Mouse (Mus musculus): Measurements from ENCODE around the gene Lysmd4. TPM values are rescaled to one million over a fixed set of nuclear protein-coding genes. Genes with fewer than 3 reads are reported as not detected.

Gene Lysmd4
- polyA plus RNA-seq, 1 experiment from 2014 or later = 11.9 TPM

- no peaks in the 10 kb centered on the region for H3K4me1 ChIP-seq
- H3K27ac ChIP-seq = no peak overlapping the region
- H3K36me3 ChIP-seq = no peaks in the 10 kb centered on the region
- H3K9me3 ChIP-seq = no peaks in the 10 kb centered on the region
- H3K4me2 ChIP-seq = no peak overlapping the region
- no peaks in the 10 kb centered on the region for H3K27me3 ChIP-seq (replicated peaks)
- H3K4me3 ChIP-seq (replicated peaks) = no peak overlapping the region
- 56% methylated on average over 4 of the region's 4 CpGs for WGBS
- H3K9ac ChIP-seq = no peak overlapping the region
- ATAC-seq (ENCODE audit: insufficient read depth, low FRiP score, low read depth) = peak; percentile 43; the same call in 1 of the 2 replicates
Observed at GRCm38 (mm10) chr7:67211971-67212370, 10.4 kb upstream of the Lysmd4 start.

GRCm38 (mm10) chr7:67213589-67213988, 8.8 kb upstream of the Lysmd4 start:
- Histone ChIP-seq H3K9me3 (no peaks in the 10 kb centered on the region), H3K4me3 (replicated peaks) (no peak overlapping the region), H3K36me3 (no peaks in the 10 kb centered on the region), H3K27me3 (replicated peaks) (no peaks in the 10 kb centered on the region), H3K9ac (no peak overlapping the region), H3K27ac (no peak overlapping the region), H3K4me2 (no peak overlapping the region), H3K4me1 (no peaks in the 10 kb centered on the region)
- ATAC-seq (ENCODE audit: insufficient read depth, low FRiP score, low read depth) = no peak
- 84% methylated on average over 1 of the region's 1 CpGs for WGBS

GRCm38 (mm10) chr7:67216351-67216750, 6.0 kb upstream of the Lysmd4 start:
- H3K4me1 ChIP-seq = no peaks in the 10 kb centered on the region
- H3K9me3 ChIP-seq = no peaks in the 10 kb centered on the region
- no peak overlapping the region for H3K4me3 ChIP-seq (replicated peaks)
- H3K27ac ChIP-seq = no peak overlapping the region
- H3K4me2 ChIP-seq = no peak overlapping the region
- H3K27me3 ChIP-seq (replicated peaks) = no peaks in the 10 kb centered on the region
- no peak for ATAC-seq (ENCODE audit: insufficient read depth, low FRiP score, low read depth)
- no peaks in the 10 kb centered on the region for H3K36me3 ChIP-seq
- 82% methylated on average over 6 of the region's 6 CpGs for WGBS
- H3K9ac ChIP-seq = no peak overlapping the region

GRCm38 (mm10) chr7:67217025-67217424, 5.3 kb upstream of the Lysmd4 start:
- H3K9me3 ChIP-seq = no peaks in the 10 kb centered on the region
- H3K27me3 ChIP-seq (replicated peaks) = no peaks in the 10 kb centered on the region
- no peak overlapping the region for H3K9ac ChIP-seq
- 76% methylated on average over 3 of the region's 3 CpGs for WGBS
- H3K4me3 ChIP-seq (replicated peaks) = no peak overlapping the region
- H3K36me3 ChIP-seq = no peaks in the 10 kb centered on the region
- no peak overlapping the region for H3K4me2 ChIP-seq
- no peak for ATAC-seq (ENCODE audit: insufficient read depth, low FRiP score, low read depth)
- H3K4me1 ChIP-seq = peaks cover 2% of the 10 kb centered on the region; the same call in 1 of the 2 replicates
- H3K27ac ChIP-seq = no peak overlapping the region

DNA sequence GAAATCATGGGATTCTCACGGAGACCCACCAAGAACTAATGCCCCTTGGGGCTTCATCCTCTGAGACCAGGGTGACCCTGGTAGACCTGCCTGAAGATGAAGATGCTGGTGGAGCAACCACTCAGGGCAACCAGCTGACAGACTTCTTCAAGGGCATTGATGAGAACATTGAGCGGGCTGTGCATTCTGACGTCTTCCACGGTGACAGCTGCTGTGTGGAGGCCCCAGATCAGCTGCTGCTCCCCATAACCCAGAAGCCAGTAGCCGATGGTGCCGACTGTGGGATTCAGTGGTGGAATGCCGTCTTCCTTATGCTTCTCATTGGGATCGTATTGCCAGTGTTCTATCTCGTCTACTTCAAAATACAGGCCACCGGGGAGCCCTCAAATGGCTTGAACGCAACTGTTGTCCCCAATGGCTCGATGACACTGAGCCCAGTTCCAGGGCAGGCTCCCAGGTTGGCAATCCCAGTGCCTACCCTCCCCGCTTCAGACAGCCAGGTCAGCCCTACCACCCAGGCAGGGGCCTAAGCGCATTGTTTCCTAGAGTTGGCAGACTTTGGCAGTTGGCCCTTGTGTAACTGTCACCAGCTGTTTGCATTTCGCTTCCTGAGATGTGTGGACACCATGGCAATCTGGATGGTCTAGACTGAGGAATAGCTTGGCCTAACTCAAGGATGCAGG, 3.7 kb downstream of the Lysmd4 start:
- no peak overlapping the region for H3K27ac ChIP-seq
- 92% methylated on average over 15 of the region's 15 CpGs for WGBS
- no peaks in the 10 kb centered on the region for H3K27me3 ChIP-seq (replicated peaks)
- H3K4me2 ChIP-seq = no peak overlapping the region
- peaks cover 15% of the 10 kb centered on the region for H3K4me1 ChIP-seq
- no peak overlapping the region for H3K4me3 ChIP-seq (replicated peaks)
- H3K9ac ChIP-seq = no peak overlapping the region
- peaks cover 22% of the 10 kb centered on the region for H3K36me3 ChIP-seq
- no peaks in the 10 kb centered on the region for H3K9me3 ChIP-seq
- no peak for ATAC-seq (ENCODE audit: insufficient read depth, low FRiP score, low read depth)

DNA sequence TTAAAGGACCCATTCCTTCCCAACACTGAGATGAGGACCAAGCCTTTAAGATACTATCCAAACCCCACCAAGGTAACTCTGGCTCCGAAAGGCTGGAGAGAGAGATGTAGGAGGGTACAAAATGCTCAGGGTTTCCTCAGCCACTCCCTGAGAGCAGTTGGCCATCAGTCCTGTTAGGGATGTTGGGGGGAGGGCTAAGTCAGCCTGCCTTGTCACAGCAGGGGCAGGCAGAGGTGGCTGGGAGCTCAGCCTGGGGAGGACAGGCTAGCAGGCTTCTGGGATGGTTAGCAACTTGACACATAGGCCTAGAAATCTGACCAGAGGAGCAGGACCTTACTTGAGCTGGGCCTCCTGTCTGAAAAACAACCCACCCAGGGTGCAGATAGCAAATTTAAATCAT, 5.2 kb downstream of the Lysmd4 start:
- no peaks in the 10 kb centered on the region for H3K27me3 ChIP-seq (replicated peaks)
- H3K9me3 ChIP-seq = no peaks in the 10 kb centered on the region
- no peak for ATAC-seq (ENCODE audit: insufficient read depth, low FRiP score, low read depth)
- H3K9ac ChIP-seq = no peak overlapping the region
- no peak overlapping the region for H3K4me3 ChIP-seq (replicated peaks)
- H3K36me3 ChIP-seq = peaks cover 22% of the 10 kb centered on the region
- H3K4me1 ChIP-seq = peaks cover 10% of the 10 kb centered on the region
- H3K27ac ChIP-seq = no peak overlapping the region
- WGBS = 43% methylated on average over 1 of the region's 1 CpGs
- no peak overlapping the region for H3K4me2 ChIP-seq

DNA sequence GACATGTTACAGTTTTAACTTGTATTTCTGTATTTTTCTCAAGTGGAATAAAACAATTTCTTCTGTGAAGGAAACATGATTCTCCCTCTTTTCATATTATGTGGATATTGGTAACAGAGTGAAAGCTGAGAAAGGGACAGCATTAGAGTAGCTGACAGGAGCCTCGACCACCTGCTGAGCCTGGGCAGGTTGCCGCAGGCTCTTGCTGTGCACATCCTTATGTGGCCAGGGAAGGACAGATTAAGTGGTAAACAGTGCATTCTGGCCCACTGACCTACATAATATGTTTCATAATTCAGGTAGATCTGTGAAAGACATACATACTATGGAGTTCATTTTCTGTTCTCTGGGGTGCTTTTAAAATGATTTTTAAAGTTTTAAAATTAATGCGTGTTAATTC, 6.0 kb downstream of the Lysmd4 start:
- WGBS = 76% methylated on average over 3 of the region's 3 CpGs

DNA sequence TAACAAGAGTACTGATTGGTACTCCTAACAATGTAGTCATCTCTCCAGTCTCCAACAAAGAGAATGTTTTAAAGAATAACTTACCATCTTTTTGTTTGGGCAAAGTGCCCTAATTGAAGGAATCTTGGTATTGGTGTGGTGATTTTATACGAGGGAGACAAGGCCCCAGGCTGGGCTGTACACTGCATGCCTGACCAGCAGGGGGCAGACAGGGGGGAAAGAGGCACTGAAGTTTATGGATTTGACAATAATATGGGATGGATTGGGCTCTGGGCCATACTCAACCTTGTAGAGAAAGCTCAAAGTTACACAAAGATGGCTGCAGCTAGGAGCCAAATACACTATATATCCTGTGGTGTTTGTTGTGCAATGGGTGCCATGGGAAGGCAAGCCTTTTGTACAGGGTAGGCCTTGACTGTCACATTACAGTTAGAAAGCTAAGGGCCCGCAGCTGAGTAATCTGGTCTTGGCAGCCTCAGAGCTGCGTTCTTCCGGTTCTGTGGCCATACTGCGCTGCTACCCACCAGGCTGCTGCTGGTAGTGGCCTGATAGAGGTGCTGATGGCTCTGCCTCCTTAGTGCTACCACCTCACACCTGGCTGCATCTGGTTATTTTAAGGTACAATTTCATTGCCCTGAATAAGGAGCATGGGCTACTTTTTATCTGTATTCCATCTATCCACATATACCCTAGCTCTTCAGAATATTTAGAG, 6.7 kb downstream of the Lysmd4 start:
- Histone ChIP-seq H3K27me3 (replicated peaks) (no peaks in the 10 kb centered on the region), H3K4me2 (no peak overlapping the region), H3K9ac (no peak overlapping the region), H3K4me1 (no peaks in the 10 kb centered on the region), H3K36me3 (peaks cover 22% of the 10 kb centered on the region), H3K4me3 (replicated peaks) (no peak overlapping the region), H3K27ac (no peak overlapping the region), H3K9me3 (no peaks in the 10 kb centered on the region)
- no peak; the same call in 1 of the 2 replicates for ATAC-seq (ENCODE audit: insufficient read depth, low FRiP score, low read depth)
- WGBS = 84% methylated on average over 5 of the region's 5 CpGs

More for the DNA sequence above, 6.0 kb downstream of the Lysmd4 start:
- Histone ChIP-seq H3K4me1 (peaks cover 4% of the 10 kb centered on the region; the same call in 1 of the 2 replicates), H3K4me2 (no peak overlapping the region), H3K27me3 (replicated peaks) (no peaks in the 10 kb centered on the region), H3K4me3 (replicated peaks) (no peak overlapping the region), H3K9ac (no peak overlapping the region), H3K9me3 (no peaks in the 10 kb centered on the region), H3K36me3 (peaks cover 22% of the 10 kb centered on the region), H3K27ac (no peak overlapping the region)
- ATAC-seq (ENCODE audit: insufficient read depth, low FRiP score, low read depth) = no peak

DNA sequence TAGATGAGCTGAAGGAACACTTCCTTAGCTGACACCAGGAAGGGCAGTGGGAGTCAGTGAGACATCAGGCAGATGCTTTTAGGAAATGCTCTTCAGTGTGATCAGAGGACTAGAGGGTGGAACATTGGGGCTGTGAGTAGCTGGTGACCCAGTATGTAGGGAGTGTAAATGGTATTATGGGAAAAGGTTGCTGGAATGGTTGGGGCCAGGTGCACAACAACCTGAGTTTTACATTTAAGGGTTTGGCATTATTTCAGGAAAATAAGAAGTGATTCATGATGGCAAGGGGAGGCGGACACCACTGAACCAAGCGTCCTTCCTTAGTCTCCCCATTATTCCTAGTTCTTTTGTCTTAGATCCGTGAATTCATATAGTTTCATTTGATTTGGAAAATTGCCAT, 7.4 kb downstream of the Lysmd4 start:
- H3K27ac ChIP-seq = no peak overlapping the region
- WGBS = 80% methylated on average over 3 of the region's 3 CpGs

DNA sequence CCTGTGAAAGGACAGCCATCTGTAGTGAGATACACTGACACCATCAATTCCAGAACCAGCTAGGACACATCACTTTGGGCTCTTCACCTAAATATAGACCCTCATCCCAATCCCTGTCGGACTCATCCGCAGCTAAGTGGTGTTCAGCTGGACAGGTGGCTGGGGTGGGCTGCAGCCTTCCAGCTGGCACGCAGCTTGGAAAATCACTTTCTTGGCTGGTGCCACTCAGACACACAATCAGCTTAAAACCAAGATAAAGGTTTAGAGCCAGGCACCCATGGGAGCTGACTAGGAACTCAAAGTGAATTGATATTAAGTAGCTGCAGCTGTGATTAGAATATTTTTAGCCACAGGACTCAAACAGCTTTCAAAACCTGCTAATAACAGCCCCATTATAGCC, 7.9 kb downstream of the Lysmd4 start:
- Histone ChIP-seq H3K4me2 (no peak overlapping the region), H3K27me3 (replicated peaks) (no peaks in the 10 kb centered on the region), H3K36me3 (peaks cover 32% of the 10 kb centered on the region), H3K4me1 (no peaks in the 10 kb centered on the region), H3K4me3 (replicated peaks) (no peak overlapping the region), H3K9me3 (no peaks in the 10 kb centered on the region), H3K9ac (no peak overlapping the region), H3K27ac (no peak overlapping the region)
- ATAC-seq (ENCODE audit: insufficient read depth, low FRiP score, low read depth) = no peak
- WGBS = 83% methylated on average over 3 of the region's 3 CpGs

More for the DNA sequence above, 7.4 kb downstream of the Lysmd4 start:
- Histone ChIP-seq H3K9ac (no peak overlapping the region), H3K4me1 (no peaks in the 10 kb centered on the region), H3K4me2 (no peak overlapping the region), H3K4me3 (replicated peaks) (no peak overlapping the region), H3K27me3 (replicated peaks) (no peaks in the 10 kb centered on the region), H3K9me3 (no peaks in the 10 kb centered on the region), H3K36me3 (peaks cover 28% of the 10 kb centered on the region)
- no peak for ATAC-seq (ENCODE audit: insufficient read depth, low FRiP score, low read depth)

DNA sequence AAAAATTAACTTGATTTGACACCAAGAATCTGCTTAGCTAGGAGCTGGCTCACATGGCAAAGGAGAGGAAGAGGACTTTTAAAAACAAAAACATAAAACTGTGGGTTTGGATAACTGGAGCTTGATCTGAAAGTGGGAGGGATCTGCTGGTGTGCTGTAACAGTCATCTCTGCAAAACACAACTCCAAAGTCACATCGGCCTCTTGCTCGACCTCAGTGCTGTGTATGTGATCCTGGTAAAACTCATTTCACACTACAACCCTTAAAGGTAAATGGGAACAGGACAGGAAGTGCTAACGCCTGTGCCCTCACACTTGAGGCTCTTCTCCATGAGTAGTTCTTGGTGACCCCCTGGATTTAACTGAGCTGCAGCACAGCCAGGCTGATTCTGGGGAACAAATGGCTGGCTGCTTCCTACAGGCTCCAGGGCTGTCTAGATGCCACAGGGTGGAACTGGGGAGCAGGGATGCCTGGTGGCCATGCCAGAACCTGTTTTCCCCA, 8.3 kb downstream of the Lysmd4 start:
- no peaks in the 10 kb centered on the region for H3K27me3 ChIP-seq (replicated peaks)
- H3K9ac ChIP-seq = no peak overlapping the region
- peaks cover 33% of the 10 kb centered on the region for H3K36me3 ChIP-seq
- no peak overlapping the region for H3K4me2 ChIP-seq
- WGBS = 78% methylated on average over 3 of the region's 3 CpGs
- no peak overlapping the region for H3K4me3 ChIP-seq (replicated peaks)
- ATAC-seq (ENCODE audit: insufficient read depth, low FRiP score, low read depth) = no peak
- no peaks in the 10 kb centered on the region for H3K4me1 ChIP-seq
- H3K27ac ChIP-seq = no peak overlapping the region
- no peaks in the 10 kb centered on the region for H3K9me3 ChIP-seq

GRCm38 (mm10) chr7:67232504-67232903, 10.2 kb downstream of the Lysmd4 start:
- no peak for ATAC-seq (ENCODE audit: insufficient read depth, low FRiP score, low read depth)
- Histone ChIP-seq H3K4me2 (no peak overlapping the region), H3K4me1 (no peaks in the 10 kb centered on the region), H3K36me3 (peaks cover 26% of the 10 kb centered on the region), H3K27ac (no peak overlapping the region), H3K9me3 (no peaks in the 10 kb centered on the region), H3K27me3 (replicated peaks) (no peaks in the 10 kb centered on the region), H3K9ac (no peak overlapping the region), H3K4me3 (replicated peaks) (no peak overlapping the region)
- 90% methylated on average over 14 of the region's 14 CpGs for WGBS

Measured in stomach, embryonic 15.5 days (tissue).